Mouse (Mus musculus) cerebellum, adult 2 months (tissue): Measurements from ENCODE around the gene Nell1.

ENCODE experiments used
- CTCF ChIP-seq: fragments of 200-500 bp; IDR thresholded peaks from 2 replicates; pipeline ENCODE4 v1.5.1; 2011; ENCODE audit warnings: low read depth, mild to moderate bottlenecking, control low read depth, low read length, moderate library complexity, borderline replicate concordance; ENCODE audit not compliant: insufficient read depth
- POLR2A ChIP-seq: fragments of 200-500 bp; IDR thresholded peaks from 2 replicates; pipeline ENCODE4 v1.6.1; 2011; ENCODE audit warnings: low read length, control low read depth, borderline replicate concordance; ENCODE audit not compliant: insufficient read depth

DNA sequence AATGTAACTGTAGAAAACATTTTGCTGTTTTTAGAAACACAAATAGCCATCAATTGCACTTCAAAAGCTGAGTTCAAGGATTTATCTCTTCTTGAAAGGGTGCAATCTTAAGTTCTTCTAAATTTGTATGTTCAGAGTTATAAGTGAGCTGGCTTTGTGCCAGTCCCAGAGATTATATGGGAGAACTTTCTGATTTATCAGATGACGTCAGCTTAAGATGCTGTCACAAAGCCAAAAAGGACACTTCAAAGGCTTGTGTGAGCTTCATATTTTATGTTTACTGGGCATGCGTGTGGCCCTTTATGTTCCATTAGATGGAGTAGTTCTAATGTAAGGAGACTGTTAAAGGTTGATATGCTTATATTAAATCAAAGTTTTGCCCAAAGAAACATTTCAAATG is 445.3 kb downstream of the Nell1 start:
- TF ChIP-seq CTCF (no peak), POLR2A (no peak)
